Mouse (Mus musculus) limb, embryonic 11.5 days (tissue): ENCODE measurements around the gene Atox1. TPM values are rescaled to one million over a fixed set of nuclear protein-coding genes. Genes with fewer than 3 reads are reported as not detected.
"Not testable (repeated sequence)": the region's sequence is repeated elsewhere in the genome, so short reads cannot be mapped to it uniquely, and the experiment has no call there.

Experiments
- ATAC-seq: fragments of 200-750 bp; cut with Nextera tagmentation; 2 replicates; pipeline ENCODE4 v1.8.0; 2017; ENCODE audit warnings: low read depth; ENCODE audit not compliant: insufficient number of reproducible peaks, low FRiP score, low TSS enrichment
- DNase-seq: peaks from one replicate; pipeline ENCODE4 v3.0.0-alpha.2; 2015; ENCODE audit warnings: low spot score
- H3K27ac ChIP-seq: fragments of 300-500 bp; sonication (generic); replicated peaks from 2 replicates; pipeline ENCODE4 v1.5.1; 2014; ENCODE audit warnings: low read depth, mild to moderate bottlenecking, low read length
- H3K27me3 ChIP-seq: fragments of 300-500 bp; sonication (generic); 2 replicates; pipeline ENCODE4 v1.6.1; 2014; ENCODE audit warnings: mild to moderate bottlenecking, low read length, mixed read lengths; ENCODE audit not compliant: control insufficient read depth, insufficient read depth
- H3K36me3 ChIP-seq: fragments of 300-500 bp; sonication (generic); 2 replicates; pipeline ENCODE4 v1.6.1; 2014; ENCODE audit warnings: mild to moderate bottlenecking, low read length, moderate library complexity, mixed read lengths; ENCODE audit not compliant: control insufficient read depth, insufficient read depth
- H3K4me1 ChIP-seq: fragments of 300-500 bp; sonication (generic); 2 replicates; pipeline ENCODE4 v1.6.1; 2014; ENCODE audit warnings: low read length, mixed read lengths; ENCODE audit not compliant: control insufficient read depth, insufficient read depth
- H3K4me2 ChIP-seq: fragments of 300-500 bp; sonication (generic); 2 replicates; pipeline ENCODE4 v1.6.1; 2014; ENCODE audit warnings: low read depth, mild to moderate bottlenecking, moderate library complexity; ENCODE audit not compliant: severe bottlenecking
- H3K4me3 ChIP-seq: fragments of 300-500 bp; sonication (generic); 2 replicates; pipeline ENCODE4 v1.5.1; 2014; ENCODE audit warnings: low read depth, low read length
- H3K9ac ChIP-seq: fragments of 300-500 bp; sonication (generic); 2 replicates; pipeline ENCODE4 v1.6.1; 2014; ENCODE audit warnings: mild to moderate bottlenecking, low read length
- H3K9me3 ChIP-seq: fragments of 300-500 bp; sonication (generic); 2 replicates; pipeline ENCODE4 v1.6.1; 2016; ENCODE audit warnings: low read length; ENCODE audit not compliant: control insufficient read depth
- WGBS: fragments of 180-500 bp; shearing (Covaris S2); extraction: QIAGEN DNeasy Blood & Tissue Kit; methylation state at CpG from one replicate; pipeline ENCODE4 v1.1.7; 2014; 5-methylcytosine and 5-hydroxymethylcytosine counted together
- polyA plus RNA-seq: library from polyadenylated mRNA; unstranded; fragments of >200 nt; fragmentation: Nextera tagmentation; extraction: Ambion mirVana; gene quantifications from 2 replicates; pipeline ENCODE4 v1.2.1, GENCODE M21; 2014

The Atox1 gene
- polyA plus RNA-seq, 1 experiment from 2014 or later = 234 TPM

- DNase-seq, H3K4me3 ChIP-seq, ATAC-seq, H3K36me3 ChIP-seq, H3K9ac ChIP-seq, H3K27me3 ChIP-seq, H3K27ac ChIP-seq, H3K9me3 ChIP-seq, H3K4me2 ChIP-seq: not testable (repeated sequence)
- 93% methylated on average over 6 of the region's 6 CpGs for WGBS
- peaks cover 19% of the 10 kb centered on the region for H3K4me1 ChIP-seq
Observed at GRCm38 (mm10) chr11:55415731-55416130, 45.3 kb downstream of the Atox1 start.

GRCm38 (mm10) chr11:55415036-55415704 lies 45.9 kb downstream of the Atox1 start:
- ATAC-seq (no peak), DNase-seq (no peak)
- no peak overlapping the region for H3K4me3 ChIP-seq
- WGBS = 35% methylated on average over 9 of the region's 9 CpGs
- H3K36me3 ChIP-seq = no peaks in the 10 kb centered on the region
- no peaks in the 10 kb centered on the region for H3K9me3 ChIP-seq
- H3K27ac ChIP-seq = no peak overlapping the region
- peaks cover 18% of the 10 kb centered on the region for H3K4me1 ChIP-seq
- H3K9ac ChIP-seq = no peak overlapping the region
- no peaks in the 10 kb centered on the region for H3K27me3 ChIP-seq
- no peak overlapping the region; the same call in 1 of the 2 replicates for H3K4me2 ChIP-seq

- 68% methylated on average over 5 of the region's 5 CpGs for WGBS
- Histone ChIP-seq H3K4me3 (no peak overlapping the region), H3K9ac (no peak overlapping the region), H3K4me2 (no peak overlapping the region), H3K27ac (no peak overlapping the region), H3K9me3 (no peaks in the 10 kb centered on the region), H3K27me3 (no peaks in the 10 kb centered on the region), H3K4me1 (peaks cover 9% of the 10 kb centered on the region), H3K36me3 (0 out of 2 replicates have a peak, but pooled peaks cover 2% of the 10 kb centered on the region)
- DNase-seq = no peak
- ATAC-seq = no peak
Observed at GRCm38 (mm10) chr11:55414314-55414713, 46.7 kb downstream of the Atox1 start.

- 88% methylated on average over 2 of the region's 2 CpGs for WGBS
- no peak overlapping the region for H3K4me2 ChIP-seq
- DNase-seq (no peak), ATAC-seq (no peak)
- H3K36me3 ChIP-seq = peaks cover 2% of the 10 kb centered on the region; the same call in 1 of the 2 replicates
- H3K27me3 ChIP-seq = no peaks in the 10 kb centered on the region
- H3K27ac ChIP-seq = no peak overlapping the region
- no peak overlapping the region for H3K9ac ChIP-seq
- H3K4me3 ChIP-seq = no peak overlapping the region
- peaks cover under 1% of the 10 kb centered on the region; the same call in 1 of the 2 replicates for H3K4me1 ChIP-seq
- no peaks in the 10 kb centered on the region for H3K9me3 ChIP-seq
Observed at GRCm38 (mm10) chr11:55413416-55413796, 47.6 kb downstream of the Atox1 start.

- H3K27me3 ChIP-seq = no peaks in the 10 kb centered on the region
- no peak overlapping the region for H3K9ac ChIP-seq
- peaks cover 2% of the 10 kb centered on the region; the same call in 1 of the 2 replicates for H3K36me3 ChIP-seq
- H3K4me2 ChIP-seq = no peak overlapping the region
- DNase-seq (no peak), ATAC-seq (no peak)
- H3K4me3 ChIP-seq = no peak overlapping the region
- no peaks in the 10 kb centered on the region for H3K4me1 ChIP-seq
- WGBS = 90% methylated on average over 10 of the region's 10 CpGs
- H3K27ac ChIP-seq = no peak overlapping the region
- no peaks in the 10 kb centered on the region for H3K9me3 ChIP-seq
Observed at GRCm38 (mm10) chr11:55412680-55413415, 48.2 kb downstream of the Atox1 start.

GRCm38 (mm10) chr11:55412034-55412433 lies 49.0 kb downstream of the Atox1 start:
- no peak overlapping the region for H3K4me3 ChIP-seq
- H3K9me3 ChIP-seq = no peaks in the 10 kb centered on the region
- DNase-seq = no peak
- H3K27me3 ChIP-seq = no peaks in the 10 kb centered on the region
- WGBS = 74% methylated on average over 7 of the region's 7 CpGs
- no peak overlapping the region for H3K4me2 ChIP-seq
- H3K9ac ChIP-seq = no peak overlapping the region
- peaks cover 4% of the 10 kb centered on the region; the same call in 1 of the 2 replicates for H3K36me3 ChIP-seq
- H3K27ac ChIP-seq = no peak overlapping the region
- ATAC-seq = no peak
- no peaks in the 10 kb centered on the region for H3K4me1 ChIP-seq

- H3K9ac ChIP-seq = no peak overlapping the region
- 64% methylated on average over 3 of the region's 3 CpGs for WGBS
Observed at GRCm38 (mm10) chr11:55410502-55410901, 50.5 kb downstream of the Atox1 start.

GRCm38 (mm10) chr11:55410005-55410404 lies 51.0 kb downstream of the Atox1 start:
- no peaks in the 10 kb centered on the region for H3K27me3 ChIP-seq
- no peak overlapping the region for H3K27ac ChIP-seq
- DNase-seq (no peak), ATAC-seq (no peak)
- no peaks in the 10 kb centered on the region for H3K9me3 ChIP-seq
- no peak overlapping the region for H3K4me2 ChIP-seq
- no peaks in the 10 kb centered on the region for H3K4me1 ChIP-seq
- no peak overlapping the region for H3K4me3 ChIP-seq
- no peak overlapping the region for H3K9ac ChIP-seq
- WGBS = 93% methylated on average over 3 of the region's 3 CpGs
- peaks cover 11% of the 10 kb centered on the region; the same call in 1 of the 2 replicates for H3K36me3 ChIP-seq

More at GRCm38 (mm10) chr11:55410502-55410901, 50.5 kb downstream of the Atox1 start:
- Histone ChIP-seq H3K4me2 (no peak overlapping the region), H3K27ac (no peak overlapping the region), H3K27me3 (no peaks in the 10 kb centered on the region), H3K36me3 (peaks cover 11% of the 10 kb centered on the region; the same call in 1 of the 2 replicates), H3K4me3 (no peak overlapping the region), H3K9me3 (no peaks in the 10 kb centered on the region), H3K4me1 (no peaks in the 10 kb centered on the region)
- DNase-seq (no peak), ATAC-seq (no peak)
